Mouse (Mus musculus) lung, postnatal 0 days (tissue): Measurements from ENCODE around the gene Olfr1392.

ENCODE experiments used
- CTCF ChIP-seq: IDR thresholded peaks from 2 replicates; pipeline ENCODE4 v1.5.1; 2016; ENCODE audit warnings: antibody characterized with exemption, mild to moderate bottlenecking
- EP300 ChIP-seq: IDR thresholded peaks from 2 replicates; pipeline ENCODE4 v1.6.1; 2016; ENCODE audit warnings: antibody characterized with exemption, mild to moderate bottlenecking, control low read depth

GRCm38 (mm10) chr11:49304441-49304840 is 19.4 kb downstream of the Olfr1392 start, which contains the start of gene Olfr10:
- no peak for TF ChIP-seq CTCF
- TF ChIP-seq EP300 = no peak
